Mouse (Mus musculus) lung, postnatal 25 days (tissue): ENCODE measurements at regions not wholly inside any gene's neighbourhood (a gene's known extent, or its start where the extent isn't known, plus 50 kb on each side); places are given as distances from the start of the nearest gene placed in this dataset.

Experiments used
- DNase-seq: peaks from one replicate; pipeline ENCODE4 v3.0.0; 2022; ENCODE audit warnings: low spot score

DNA sequence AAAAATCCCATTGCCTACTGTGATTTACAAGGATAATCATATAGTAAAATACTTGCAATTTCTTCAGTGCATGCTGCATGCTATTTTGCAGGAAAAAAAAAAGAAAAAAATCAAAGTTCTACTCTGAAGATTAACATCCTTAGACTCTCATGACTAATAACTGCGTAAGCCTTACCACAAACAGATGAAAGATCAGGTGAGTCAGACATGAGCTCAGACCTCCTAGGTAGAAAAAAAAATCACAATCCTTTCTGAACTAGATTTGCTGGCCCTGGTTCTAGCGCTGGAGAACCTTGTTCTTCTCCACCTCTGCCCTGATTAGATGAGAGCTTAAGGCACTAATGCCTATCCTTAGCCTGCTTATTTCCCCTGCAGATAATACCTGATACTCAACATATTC is 96.1 kb upstream of the Snap25 start:
- no peak for DNase-seq

DNA sequence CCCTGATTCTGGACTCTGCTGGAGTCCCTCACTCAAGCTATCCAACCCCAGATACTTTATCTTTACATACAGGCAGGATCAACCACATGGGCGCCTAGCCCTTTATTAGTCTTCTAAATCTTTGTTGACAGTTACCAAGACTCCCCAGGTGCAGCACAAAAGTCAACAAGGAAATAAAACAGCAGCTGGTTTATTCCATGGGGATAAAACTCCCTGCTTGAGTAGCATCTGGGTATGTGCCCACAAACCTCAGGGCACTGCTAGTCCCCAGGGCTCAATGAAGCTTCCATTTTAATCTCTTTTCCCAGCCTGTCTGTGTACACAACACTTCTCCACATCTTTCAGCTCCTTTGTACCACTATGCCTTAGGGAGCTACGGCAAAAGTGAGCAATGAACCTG is 95.1 kb upstream of the Snap25 start:
- DNase-seq, result no peak

DNA sequence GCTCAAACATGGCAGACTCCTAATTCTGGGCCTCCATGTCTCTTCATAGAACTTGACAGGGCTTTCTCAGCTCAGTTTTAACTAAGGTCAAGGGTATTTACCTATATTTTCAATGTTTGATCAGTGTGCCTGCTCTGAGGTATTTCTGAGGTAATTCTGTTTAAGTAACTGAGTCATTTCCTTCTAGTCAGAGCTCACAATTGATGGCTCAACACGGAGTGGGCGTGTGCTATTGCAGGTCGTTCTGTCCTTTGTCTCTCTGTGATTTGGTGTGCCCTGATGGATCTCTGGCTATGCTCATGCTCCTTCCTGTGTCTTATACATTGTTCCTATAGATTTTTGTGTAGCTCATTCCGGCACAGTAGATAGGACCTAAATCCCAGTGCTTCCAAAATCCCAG is 92.9 kb upstream of the Snap25 start:
- no peak for DNase-seq

DNA sequence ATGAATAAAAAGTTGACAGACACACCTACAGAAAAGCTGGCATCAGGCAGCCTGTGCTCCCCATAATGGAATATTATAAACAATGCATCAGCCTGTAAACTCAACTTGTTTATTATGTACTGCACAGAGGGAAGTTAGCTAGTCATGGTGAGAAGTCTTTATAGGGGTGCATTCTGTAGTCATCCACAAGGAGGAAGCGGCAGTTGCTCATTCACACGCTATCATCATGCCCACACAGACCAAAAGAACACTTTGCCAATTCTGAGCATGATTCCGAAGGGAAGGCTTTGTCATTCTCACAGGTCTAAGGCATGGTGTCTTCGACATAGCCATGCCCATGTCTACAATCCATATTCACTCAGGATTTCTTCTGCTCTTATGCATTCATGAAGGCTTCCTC is 92.3 kb upstream of the Snap25 start:
- no peak for DNase-seq

DNA sequence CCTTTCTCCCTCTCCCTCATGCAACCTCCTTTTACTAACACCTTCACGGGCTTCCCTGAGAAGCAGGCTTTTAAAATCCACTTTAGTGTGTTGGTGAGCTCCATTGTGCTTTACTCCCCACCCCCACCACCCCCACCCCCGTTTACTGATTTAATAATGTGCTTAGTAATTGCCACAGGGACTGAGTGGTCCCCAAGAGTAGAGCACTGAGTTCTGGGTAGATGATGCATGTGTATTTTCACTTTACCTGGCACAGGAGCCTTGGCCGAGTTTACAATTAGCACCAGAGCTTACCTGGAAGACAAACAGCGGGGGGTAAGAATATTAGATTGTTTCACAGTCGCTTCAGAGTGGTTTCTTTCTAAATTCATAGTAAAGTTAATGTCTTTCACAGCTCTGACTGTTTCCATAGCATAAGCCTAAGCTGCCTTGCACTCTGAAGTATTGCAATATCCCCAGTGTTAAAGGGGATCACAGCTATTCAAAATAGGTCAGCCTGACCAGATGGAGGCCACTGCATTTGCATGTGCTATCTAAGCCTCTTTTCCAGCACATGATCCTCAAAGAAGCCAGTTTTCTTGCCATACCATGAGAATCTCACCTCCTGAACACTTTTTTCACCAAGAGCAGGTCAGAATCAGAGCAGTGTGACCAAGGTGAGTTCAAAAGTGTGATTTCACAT is 89.3 kb upstream of the Snap25 start:
- DNase-seq, result no peak

DNA sequence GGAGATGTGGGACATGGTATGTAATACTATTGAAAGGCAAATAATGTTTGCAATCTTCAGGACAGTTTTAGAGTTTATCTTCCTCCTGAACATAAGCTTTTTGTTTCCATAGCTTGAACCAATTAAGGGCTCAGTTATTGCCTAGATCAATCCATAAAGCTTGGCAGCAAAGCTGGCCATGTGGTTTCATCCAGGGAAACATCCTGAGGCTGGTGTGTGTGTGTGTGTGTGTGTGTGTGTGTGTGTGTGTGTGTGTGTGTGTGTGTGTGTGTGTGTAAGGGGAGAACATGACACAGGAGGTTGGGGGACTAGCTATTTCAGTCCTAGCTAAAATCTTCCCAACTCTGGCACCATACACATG is 88.8 kb upstream of the Snap25 start:
- DNase-seq, result no peak

DNA sequence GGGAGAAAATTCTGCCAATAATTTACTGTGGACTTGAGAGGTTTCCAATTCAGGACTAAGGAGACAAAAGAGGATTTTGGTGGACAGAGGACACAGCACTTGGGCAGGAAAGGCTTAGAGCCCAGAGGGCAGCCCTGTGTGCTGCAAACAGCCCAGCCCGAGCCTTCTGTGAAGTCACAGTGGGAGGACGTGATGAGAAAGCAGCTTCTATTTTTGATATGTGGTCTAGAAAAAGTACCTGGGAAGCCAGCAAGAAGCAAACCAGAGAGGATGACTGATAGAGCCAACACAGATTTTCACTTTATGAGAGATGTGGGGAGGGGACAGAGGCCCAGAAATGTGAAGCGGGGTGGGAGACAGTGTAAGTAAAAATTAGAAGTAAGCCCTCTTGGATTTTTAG is 66.3 kb upstream of the Snap25 start:
- DNase-seq, result no peak

DNA sequence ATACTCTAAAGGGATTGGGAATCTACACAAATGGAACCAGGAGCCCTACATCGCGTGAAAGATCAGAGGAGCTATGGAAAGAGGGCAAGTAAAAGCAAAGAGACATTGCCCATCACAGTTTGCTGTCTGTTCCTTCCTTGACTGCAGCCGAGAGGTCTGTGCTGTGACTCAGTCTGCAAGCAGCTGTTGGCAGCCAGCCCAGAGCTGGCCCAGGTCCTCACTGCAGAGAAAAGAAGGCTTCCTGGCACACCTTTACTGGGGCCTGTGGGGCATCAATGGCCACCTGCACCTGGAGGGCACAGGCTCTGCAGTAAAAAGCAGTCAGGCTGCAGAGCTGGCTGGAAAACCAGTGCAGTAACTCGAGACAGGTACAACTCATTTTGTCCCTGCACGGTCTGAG is 64.6 kb upstream of the Snap25 start:
- DNase-seq, result peak; percentile 10

DNA sequence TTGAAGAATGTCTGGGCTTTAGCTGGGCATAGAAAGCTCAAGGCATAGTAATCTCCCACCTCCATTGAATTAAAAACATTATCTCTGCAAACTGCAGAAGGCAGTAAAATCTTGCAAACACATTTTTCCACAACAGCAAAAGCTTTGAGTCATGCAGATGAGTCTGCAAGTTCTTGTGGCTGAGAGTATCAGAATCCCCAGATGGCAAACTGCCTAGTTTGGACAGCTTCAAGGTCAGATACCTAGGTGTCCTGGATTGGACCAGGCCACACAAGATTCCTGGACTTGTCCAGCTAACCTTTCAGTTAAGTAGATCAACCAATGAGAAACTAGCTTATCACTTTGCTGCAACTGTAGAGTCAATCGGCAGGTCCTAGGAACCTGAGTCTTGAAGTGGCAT is 62.5 kb upstream of the Snap25 start:
- no peak for DNase-seq

DNA sequence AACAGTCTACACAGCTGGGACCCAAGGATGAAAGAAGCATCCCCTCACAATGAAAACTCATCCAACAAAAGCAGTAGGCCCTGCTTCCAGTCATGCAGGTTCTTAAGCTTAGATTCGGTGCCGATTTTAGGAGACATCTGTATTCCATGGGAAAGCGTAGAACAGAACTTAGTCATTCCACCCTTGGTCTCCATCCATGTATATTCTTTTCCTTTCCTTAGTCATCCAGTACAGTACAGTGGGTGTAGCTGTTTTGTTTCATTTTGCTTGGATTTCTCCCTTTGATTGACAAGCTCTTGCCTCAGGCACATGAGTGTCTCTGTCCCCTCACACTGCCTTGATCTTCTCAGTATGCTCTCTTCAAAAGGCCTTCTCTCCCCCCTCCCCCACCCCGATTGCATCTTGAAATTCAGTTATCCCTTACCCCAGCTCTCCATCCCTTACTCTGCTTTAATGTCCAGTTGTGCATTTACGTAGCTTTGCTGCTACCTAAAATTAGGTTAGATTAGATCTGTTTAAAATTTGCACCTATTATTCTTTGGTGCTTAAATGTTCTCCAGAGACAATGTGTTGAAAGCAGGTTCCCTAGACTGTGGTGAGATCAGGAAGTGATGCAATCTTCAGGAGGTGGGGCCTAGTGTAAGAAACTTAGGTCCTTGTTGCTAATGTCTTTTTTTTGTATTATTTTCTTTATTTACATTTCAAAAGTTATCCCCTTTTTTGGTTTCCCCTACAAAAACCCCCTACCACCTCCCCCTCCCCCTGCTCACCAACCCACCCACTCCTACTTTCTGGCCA is 60.8 kb upstream of the Snap25 start:
- no peak for DNase-seq
